Mouse (Mus musculus): ENCODE measurements around the gene Cope.

GRCm38 (mm10) chr8:70279266-70279665 is 23.1 kb upstream of the Cope start:
- TF ChIP-seq CTCF (IDR thresholded peaks at IDR 0.05): 0 out of 2 replicates have a peak, but pooled peaks have one; percentile 9
- TF ChIP-seq EP300 (IDR thresholded peaks at IDR 0.05): no peak
